Mouse (Mus musculus) brain, embryonic 14.5 days (tissue): ENCODE results near the gene Gm29797.

Experiments used
- CTCF ChIP-seq: fragments of 200-500 bp; IDR thresholded peaks from 2 replicates; pipeline ENCODE4 v1.5.1; 2012; ENCODE audit warnings: inconsistent platforms, mild to moderate bottlenecking, moderate library complexity, borderline replicate concordance; ENCODE audit not compliant: insufficient read depth, insufficient read length; ENCODE audit errors: extremely low read depth
- POLR2A ChIP-seq: fragments of 200-500 bp; IDR thresholded peaks from 2 replicates; pipeline ENCODE4 v1.6.1; 2012; ENCODE audit warnings: mild to moderate bottlenecking, inconsistent platforms, borderline replicate concordance; ENCODE audit not compliant: poor library complexity, insufficient read depth, insufficient read length, severe bottlenecking; ENCODE audit errors: extremely low read depth

DNA sequence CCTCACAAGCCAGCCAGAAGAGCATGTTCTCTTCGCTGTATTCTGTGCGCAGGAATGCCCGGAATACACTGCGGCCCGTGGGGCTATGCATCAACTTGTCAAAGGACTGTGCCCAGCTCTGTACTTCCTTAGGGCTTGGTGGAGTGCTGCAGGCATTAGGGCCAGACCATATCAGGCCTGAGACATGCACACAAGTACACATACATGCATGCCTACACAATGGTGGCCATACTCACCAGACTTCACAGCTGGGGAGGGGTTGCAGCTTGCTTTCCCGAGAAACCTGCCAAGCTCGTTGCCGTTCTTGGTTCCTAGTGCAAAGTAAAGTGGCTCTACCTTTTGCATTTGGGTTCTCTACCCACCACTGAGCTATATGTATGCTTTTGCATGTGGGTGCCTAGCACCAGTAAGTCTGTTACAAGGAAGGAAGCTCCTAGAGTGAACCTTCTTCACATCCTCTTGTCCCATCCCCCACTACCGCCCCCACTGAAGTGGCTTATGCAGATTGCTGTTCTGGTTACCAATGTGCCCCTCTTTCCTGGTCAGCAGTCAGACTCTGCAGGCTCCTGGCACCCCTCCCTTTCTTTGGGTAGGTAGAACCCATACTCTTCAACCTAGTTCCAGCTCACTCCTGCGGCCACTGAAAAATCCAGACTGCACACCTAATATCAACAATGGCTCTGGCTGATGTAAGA, 32.8 kb downstream of the Gm29797 start:
- TF ChIP-seq CTCF (no peak), POLR2A (no peak)
